Mouse (Mus musculus) C2C12 (cell line): ENCODE results near the gene Tnfrsf21.

Experiments used
- CTCF ChIP-seq: IDR thresholded peaks from one replicate; pipeline ENCODE4 v1.5.1; 2011; ENCODE audit not compliant: control insufficient read depth, insufficient read depth, insufficient read length
- FOSL1 ChIP-seq: IDR thresholded peaks from one replicate; pipeline ENCODE4 v1.8.0; 2011; ENCODE audit warnings: mild to moderate bottlenecking, low read length; ENCODE audit not compliant: poor library complexity, insufficient read depth, severe bottlenecking
- MAX ChIP-seq: IDR thresholded peaks from one replicate; pipeline ENCODE4 v1.6.1; 2011; ENCODE audit warnings: mild to moderate bottlenecking, control low read depth
- MYOD1 ChIP-seq: IDR thresholded peaks from one replicate; pipeline ENCODE4 v1.6.1; 2011; ENCODE audit warnings: low read depth; ENCODE audit not compliant: control insufficient read depth, insufficient read length
- MYOG ChIP-seq: IDR thresholded peaks from one replicate; pipeline ENCODE4 v1.6.1; 2011; ENCODE audit not compliant: control insufficient read depth, insufficient read length; ENCODE audit errors: extremely low read depth
- USF1 ChIP-seq: IDR thresholded peaks from one replicate; pipeline ENCODE4 v1.6.1; 2011; ENCODE audit warnings: low read depth, mild to moderate bottlenecking, control low read depth, moderate library complexity

- TF ChIP-seq CTCF (no peak), USF1 (no peak), FOSL1 (no peak), MYOG (no peak), MYOD1 (no peak), MAX (no peak)
These were observed 34.3 kb downstream of the Tnfrsf21 start for GRCm38 (mm10) chr17:43050619-43051018.
